Mouse (Mus musculus) limb, embryonic 13.5 days (tissue): ENCODE measurements around the gene Lca5. TPM values are rescaled to one million over a fixed set of nuclear protein-coding genes. Genes with fewer than 3 reads are reported as not detected.
A peak's percentile ranks its signal among the peaks of the same experiment; 100 is the strongest.

ENCODE experiments used
- ATAC-seq: fragments of 200-750 bp; cut with Nextera tagmentation; 2 replicates; pipeline ENCODE4 v1.8.0; 2017; ENCODE audit warnings: low read depth, moderate number of reproducible peaks, moderate TSS enrichment; ENCODE audit not compliant: low FRiP score
- H3K27ac ChIP-seq: fragments of 300-500 bp; sonication (generic); 2 replicates; pipeline ENCODE4 v1.5.1; 2015; ENCODE audit warnings: inconsistent platforms, mild to moderate bottlenecking, moderate library complexity
- H3K27me3 ChIP-seq: fragments of 300-500 bp; sonication (generic); 2 replicates; pipeline ENCODE4 v1.6.1; 2015; ENCODE audit warnings: mild to moderate bottlenecking, inconsistent platforms
- H3K36me3 ChIP-seq: fragments of 300-500 bp; sonication (generic); 2 replicates; pipeline ENCODE4 v1.6.1; 2015; ENCODE audit warnings: inconsistent platforms, mild to moderate bottlenecking, moderate library complexity
- H3K4me1 ChIP-seq: fragments of 300-500 bp; sonication (generic); 2 replicates; pipeline ENCODE4 v1.6.1; 2015; ENCODE audit warnings: inconsistent platforms
- H3K4me2 ChIP-seq: fragments of 300-500 bp; sonication (generic); replicated peaks from 2 replicates; pipeline ENCODE4 v1.6.1; 2015; ENCODE audit warnings: inconsistent platforms, mild to moderate bottlenecking, moderate library complexity
- H3K4me3 ChIP-seq: fragments of 300-500 bp; sonication (generic); 2 replicates; pipeline ENCODE4 v1.5.1; 2015; ENCODE audit warnings: moderate library complexity, mild to moderate bottlenecking, inconsistent platforms
- H3K9ac ChIP-seq: fragments of 300-500 bp; sonication (generic); 2 replicates; pipeline ENCODE4 v1.6.1; 2015; ENCODE audit warnings: mild to moderate bottlenecking, inconsistent platforms
- H3K9me3 ChIP-seq: fragments of 300-500 bp; sonication (generic); 2 replicates; pipeline ENCODE4 v1.6.1; 2016; ENCODE audit warnings: inconsistent platforms
- WGBS: fragments of 180-500 bp; shearing (Covaris S2); methylation state at CpG from one replicate; pipeline ENCODE4 v1.1.7; 2015; 5-methylcytosine and 5-hydroxymethylcytosine counted together
- polyA plus RNA-seq: library from polyadenylated mRNA; unstranded; fragments of >200 nt; fragmentation: Nextera tagmentation; extraction: Ambion mirVana; gene quantifications from 2 replicates; pipeline ENCODE4 v1.2.1, GENCODE M21; 2015

Gene Lca5
- polyA plus RNA-seq, 1 experiment from 2014 or later = 18.6 TPM

GRCm38 (mm10) chr9:83385301-83385700 lies 55.6 kb downstream of the Lca5 start:
- no peak overlapping the region for H3K27ac ChIP-seq
- 78% methylated on average over 6 of the region's 6 CpGs for WGBS
- no peak for ATAC-seq

DNA sequence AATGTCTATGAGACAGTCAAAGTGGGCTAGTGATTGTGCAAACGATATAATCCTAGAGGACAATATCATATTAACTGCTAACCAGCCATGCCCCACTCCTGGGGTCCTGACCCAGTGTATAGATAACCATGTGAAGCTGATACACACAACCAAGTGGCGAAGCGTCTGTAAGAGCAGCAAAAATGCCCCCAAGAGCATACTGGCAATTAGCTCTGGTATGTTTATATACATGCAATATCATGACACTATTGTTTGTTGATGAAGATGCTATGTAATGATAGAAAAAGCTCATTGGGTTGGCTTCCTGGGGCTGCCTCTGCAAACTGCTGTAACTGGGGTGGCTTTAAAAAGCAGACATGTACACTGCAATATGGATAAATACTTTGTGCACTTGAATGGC lies 57.7 kb downstream of the Lca5 start:
- 66% methylated on average over 3 of the region's 3 CpGs for WGBS
- no peak for ATAC-seq
- H3K9me3 ChIP-seq = no peaks in the 10 kb centered on the region

More at GRCm38 (mm10) chr9:83385301-83385700, 55.6 kb downstream of the Lca5 start:
- Histone ChIP-seq H3K4me1 (0 out of 2 replicates have a peak, but pooled peaks cover 5% of the 10 kb centered on the region), H3K4me3 (no peak overlapping the region), H3K36me3 (no peaks in the 10 kb centered on the region), H3K4me2 (no peak overlapping the region), H3K9ac (no peak overlapping the region), H3K27me3 (no peaks in the 10 kb centered on the region), H3K9me3 (no peaks in the 10 kb centered on the region)

GRCm38 (mm10) chr9:83382775-83383174 lies 58.2 kb downstream of the Lca5 start:
- H3K4me3 ChIP-seq = no peak overlapping the region
- WGBS = 52% methylated on average over 3 of the region's 3 CpGs

More for the DNA sequence above, 57.7 kb downstream of the Lca5 start:
- H3K4me2 ChIP-seq = no peak overlapping the region
- no peak overlapping the region for H3K9ac ChIP-seq
- H3K36me3 ChIP-seq = no peaks in the 10 kb centered on the region
- 0 out of 2 replicates have a peak, but pooled peaks cover 3% of the 10 kb centered on the region for H3K4me1 ChIP-seq
- no peak overlapping the region for H3K27ac ChIP-seq
- H3K27me3 ChIP-seq = no peaks in the 10 kb centered on the region
- no peak overlapping the region for H3K4me3 ChIP-seq

GRCm38 (mm10) chr9:83381317-83381716 lies 59.6 kb downstream of the Lca5 start:
- Histone ChIP-seq H3K27me3 (no peaks in the 10 kb centered on the region), H3K4me1 (no peaks in the 10 kb centered on the region), H3K36me3 (no peaks in the 10 kb centered on the region), H3K9me3 (no peaks in the 10 kb centered on the region), H3K4me3 (no peak overlapping the region), H3K9ac (no peak overlapping the region), H3K27ac (no peak overlapping the region), H3K4me2 (no peak overlapping the region)
- no peak for ATAC-seq

More at GRCm38 (mm10) chr9:83382775-83383174, 58.2 kb downstream of the Lca5 start:
- 0 out of 2 replicates have a peak, but pooled peaks cover 3% of the 10 kb centered on the region for H3K4me1 ChIP-seq
- no peak for ATAC-seq
- H3K9me3 ChIP-seq = no peaks in the 10 kb centered on the region
- H3K36me3 ChIP-seq = no peaks in the 10 kb centered on the region
- no peak overlapping the region for H3K4me2 ChIP-seq
- no peak overlapping the region for H3K9ac ChIP-seq
- no peak overlapping the region for H3K27ac ChIP-seq
- H3K27me3 ChIP-seq = no peaks in the 10 kb centered on the region

DNA sequence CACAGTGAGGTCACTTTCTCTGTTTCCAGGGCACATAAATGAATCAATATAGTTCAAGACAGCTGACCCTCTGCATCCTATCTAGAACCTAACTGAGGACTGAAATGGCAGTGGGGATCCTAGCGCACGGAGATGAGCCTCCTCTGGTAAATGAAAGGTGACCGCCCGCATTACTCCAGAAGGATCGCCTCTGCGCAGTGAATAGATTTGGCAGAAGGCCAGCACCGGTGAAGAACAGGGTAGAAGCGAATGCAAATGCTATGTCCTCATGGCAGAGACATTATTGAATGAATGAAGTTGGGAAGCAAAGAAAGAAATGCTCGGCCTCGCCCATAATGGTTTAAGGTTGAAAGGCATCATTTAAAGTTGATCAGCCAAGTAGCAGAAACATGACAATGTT lies 61.3 kb downstream of the Lca5 start:
- ATAC-seq = no peak
- Histone ChIP-seq H3K36me3 (no peaks in the 10 kb centered on the region), H3K4me1 (no peaks in the 10 kb centered on the region), H3K4me3 (no peak overlapping the region), H3K9ac (no peak overlapping the region), H3K27ac (no peak overlapping the region), H3K27me3 (no peaks in the 10 kb centered on the region), H3K4me2 (no peak overlapping the region), H3K9me3 (no peaks in the 10 kb centered on the region)
- WGBS = 89% methylated on average over 10 of the region's 10 CpGs

- Histone ChIP-seq H3K27me3 (no peaks in the 10 kb centered on the region), H3K9ac (no peak overlapping the region), H3K9me3 (no peaks in the 10 kb centered on the region), H3K27ac (no peak overlapping the region), H3K4me3 (no peak overlapping the region), H3K4me1 (no peaks in the 10 kb centered on the region), H3K4me2 (no peak overlapping the region), H3K36me3 (no peaks in the 10 kb centered on the region)
- ATAC-seq = no peak
- 78% methylated on average over 2 of the region's 2 CpGs for WGBS
These were observed 63.8 kb downstream of the Lca5 start for GRCm38 (mm10) chr9:83377132-83377531.

DNA sequence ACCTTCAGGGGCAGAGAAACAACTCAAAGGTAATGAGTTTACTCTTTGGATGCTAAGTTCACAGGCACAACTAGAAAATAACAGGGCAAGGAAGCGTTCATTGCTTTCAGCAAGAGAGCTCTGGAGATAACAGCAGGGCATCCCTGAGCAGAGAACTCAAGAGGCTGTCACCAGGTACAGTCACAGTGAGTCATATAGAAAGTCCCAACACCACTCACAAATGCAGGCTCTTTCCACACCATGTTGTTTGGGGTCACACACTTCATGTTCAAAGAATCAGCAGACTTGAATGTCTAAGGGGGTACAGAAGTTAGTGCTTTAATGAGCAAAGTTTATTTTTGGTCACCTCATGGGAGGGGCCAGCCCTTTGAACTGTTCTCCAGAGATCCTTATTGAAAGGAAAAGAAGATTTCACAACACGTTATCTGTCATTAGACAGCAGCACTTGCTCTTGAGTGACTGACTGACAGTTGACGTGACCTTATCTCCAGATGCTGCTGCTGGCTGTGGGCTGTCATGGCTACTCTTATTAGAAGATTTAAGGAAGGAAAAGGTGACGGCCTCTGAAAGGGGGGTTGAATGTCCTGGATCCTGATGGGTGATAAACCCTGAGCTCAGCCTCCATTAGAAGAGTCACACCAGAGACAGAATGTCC lies 65.3 kb downstream of the Lca5 start:
- H3K9ac ChIP-seq = no peak overlapping the region
- no peaks in the 10 kb centered on the region for H3K36me3 ChIP-seq
- no peak overlapping the region for H3K4me2 ChIP-seq
- H3K9me3 ChIP-seq = no peaks in the 10 kb centered on the region
- no peak for ATAC-seq
- H3K27me3 ChIP-seq = no peaks in the 10 kb centered on the region
- H3K27ac ChIP-seq = no peak overlapping the region
- H3K4me1 ChIP-seq = no peaks in the 10 kb centered on the region
- 67% methylated on average over 4 of the region's 4 CpGs for WGBS
- H3K4me3 ChIP-seq = no peak overlapping the region

DNA sequence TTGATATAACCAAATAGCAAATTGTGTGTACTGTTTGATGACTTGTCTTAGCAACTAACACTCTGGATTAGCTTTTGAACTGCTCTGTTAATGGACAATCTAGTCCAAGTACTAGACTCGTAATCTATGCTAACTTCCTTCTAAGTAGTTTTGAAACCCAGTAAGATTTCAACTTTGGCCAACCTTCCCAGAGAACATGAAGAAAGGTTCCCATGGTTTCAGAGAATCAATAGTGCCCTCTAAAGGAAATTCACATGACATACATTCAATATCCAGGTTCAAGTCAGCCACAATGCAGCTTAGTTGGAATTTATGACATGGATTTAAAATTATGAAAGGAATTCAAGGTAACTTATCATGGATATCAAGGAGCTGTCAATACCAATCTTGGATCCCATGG lies 70.0 kb downstream of the Lca5 start:
- H3K9ac ChIP-seq = no peak overlapping the region

GRCm38 (mm10) chr9:83368234-83368633 lies 72.7 kb downstream of the Lca5 start:
- no peak overlapping the region for H3K4me2 ChIP-seq
- H3K36me3 ChIP-seq = no peaks in the 10 kb centered on the region
- no peaks in the 10 kb centered on the region for H3K9me3 ChIP-seq
- H3K4me1 ChIP-seq = no peaks in the 10 kb centered on the region
- no peak overlapping the region for H3K4me3 ChIP-seq
- H3K27ac ChIP-seq = no peak overlapping the region
- ATAC-seq = no peak
- H3K27me3 ChIP-seq = no peaks in the 10 kb centered on the region
- 97% methylated on average over 1 of the region's 1 CpGs for WGBS
- no peak overlapping the region for H3K9ac ChIP-seq

More for the DNA sequence above, 70.0 kb downstream of the Lca5 start:
- H3K4me2 ChIP-seq = no peak overlapping the region
- 35% methylated on average over 1 of the region's 1 CpGs for WGBS
- no peaks in the 10 kb centered on the region for H3K27me3 ChIP-seq
- no peak overlapping the region for H3K4me3 ChIP-seq
- H3K36me3 ChIP-seq = no peaks in the 10 kb centered on the region
- no peak overlapping the region for H3K27ac ChIP-seq
- no peaks in the 10 kb centered on the region for H3K9me3 ChIP-seq
- no peak; the same call in 1 of the 2 replicates for ATAC-seq
- no peaks in the 10 kb centered on the region for H3K4me1 ChIP-seq

GRCm38 (mm10) chr9:83355802-83356201 lies 85.1 kb downstream of the Lca5 start:
- H3K27ac ChIP-seq = no peak overlapping the region
- H3K27me3 ChIP-seq = no peaks in the 10 kb centered on the region
- H3K36me3 ChIP-seq = no peaks in the 10 kb centered on the region
- WGBS = 21% methylated on average over 4 of the region's 4 CpGs
- H3K4me1 ChIP-seq = peaks cover 36% of the 10 kb centered on the region
- peak; percentile 81; the same call in 1 of the 2 replicates for ATAC-seq
- H3K4me2 ChIP-seq = no peak overlapping the region
- H3K9ac ChIP-seq = no peak overlapping the region
- H3K4me3 ChIP-seq = no peak overlapping the region
- H3K9me3 ChIP-seq = no peaks in the 10 kb centered on the region

DNA sequence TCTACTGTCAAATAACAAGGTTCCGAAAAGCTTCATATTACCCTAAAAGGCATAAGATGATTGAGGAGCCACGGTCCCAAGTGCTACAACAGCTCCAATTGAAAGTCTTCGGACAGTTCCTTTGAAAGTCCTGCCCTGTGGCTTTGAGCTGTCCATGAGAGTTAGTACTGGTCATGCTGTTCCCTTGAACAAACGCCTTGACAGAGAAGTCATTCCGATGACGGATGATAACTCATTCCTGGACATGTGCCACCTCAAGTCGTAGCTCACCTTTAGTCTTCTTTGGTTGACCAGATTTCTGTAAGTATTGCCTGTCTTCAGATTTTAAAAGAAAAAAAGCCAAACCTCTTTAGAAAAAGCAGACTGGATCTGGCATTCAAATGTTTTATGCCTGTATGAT lies 87.6 kb downstream of the Lca5 start:
- WGBS = 62% methylated on average over 7 of the region's 7 CpGs
- Histone ChIP-seq H3K4me2 (no peak overlapping the region), H3K4me3 (no peak overlapping the region), H3K9ac (no peak overlapping the region), H3K4me1 (peaks cover 58% of the 10 kb centered on the region), H3K27me3 (no peaks in the 10 kb centered on the region), H3K27ac (no peak overlapping the region), H3K9me3 (no peaks in the 10 kb centered on the region), H3K36me3 (no peaks in the 10 kb centered on the region)
- ATAC-seq = no peak

DNA sequence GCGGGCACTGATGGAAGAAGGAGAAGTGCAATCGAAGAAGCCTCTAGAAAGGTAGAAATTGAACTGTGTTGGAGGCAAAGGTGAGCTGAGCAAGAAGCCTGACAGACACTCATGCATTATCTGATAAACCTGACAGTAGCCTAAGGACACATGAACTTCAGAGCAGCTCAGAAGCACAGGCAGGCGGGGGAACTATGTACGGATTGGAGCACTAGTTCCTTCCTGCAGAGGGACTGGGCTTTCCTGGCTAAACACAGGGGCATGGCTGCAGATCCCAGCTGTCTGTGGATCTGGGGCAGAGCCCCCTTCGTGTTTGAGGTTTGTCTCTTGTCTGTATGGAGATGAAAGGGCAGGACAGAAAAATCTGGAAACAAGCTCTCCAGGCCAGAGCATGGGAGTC lies 89.8 kb downstream of the Lca5 start:
- H3K4me2 ChIP-seq = no peak overlapping the region
- H3K36me3 ChIP-seq = no peaks in the 10 kb centered on the region
- peaks cover 51% of the 10 kb centered on the region for H3K4me1 ChIP-seq
- ATAC-seq = no peak; the same call in 1 of the 2 replicates
- H3K9me3 ChIP-seq = no peaks in the 10 kb centered on the region
- WGBS = 61% methylated on average over 5 of the region's 5 CpGs
- H3K4me3 ChIP-seq = no peak overlapping the region
- H3K9ac ChIP-seq = no peak overlapping the region
- peak overlapping the region; percentile 67 for H3K27ac ChIP-seq
- no peaks in the 10 kb centered on the region for H3K27me3 ChIP-seq

GRCm38 (mm10) chr9:83350613-83351012 lies 90.3 kb downstream of the Lca5 start:
- peak; percentile 57; the same call in 1 of the 2 replicates for ATAC-seq
- no peaks in the 10 kb centered on the region for H3K9me3 ChIP-seq
- no peak overlapping the region for H3K4me3 ChIP-seq
- no peaks in the 10 kb centered on the region for H3K36me3 ChIP-seq
- peak overlapping the region; percentile 67; the same call in 1 of the 2 replicates for H3K27ac ChIP-seq
- peaks cover 45% of the 10 kb centered on the region for H3K4me1 ChIP-seq
- WGBS = 21% methylated on average over 5 of the region's 5 CpGs
- no peak overlapping the region for H3K9ac ChIP-seq
- no peak overlapping the region for H3K4me2 ChIP-seq
- H3K27me3 ChIP-seq = no peaks in the 10 kb centered on the region
